Mouse (Mus musculus): ENCODE data around the gene Cyb5r2.

DNA sequence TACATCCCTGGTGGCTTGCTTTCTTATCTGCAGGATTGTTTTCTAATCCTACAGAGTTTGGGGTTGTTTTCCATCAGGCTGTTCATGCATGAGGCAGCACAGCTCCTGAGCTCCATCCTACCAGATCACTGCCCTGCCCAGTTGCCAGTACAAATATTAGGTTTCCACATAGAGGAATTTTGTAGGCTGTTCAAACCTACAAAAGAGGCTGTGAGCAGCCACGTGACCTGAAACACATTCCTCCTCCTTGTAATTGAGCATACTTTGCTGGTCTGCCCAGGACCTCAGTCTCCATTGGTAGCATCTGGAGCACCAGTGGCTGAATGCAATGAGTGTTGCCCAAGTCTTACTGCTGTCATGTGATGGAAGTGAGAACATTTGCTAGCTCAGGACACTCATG is 57.9 kb downstream of the Cyb5r2 start:
- no peak for TF ChIP-seq POLR2A (IDR thresholded peaks at IDR 0.05; ENCODE audit: borderline replicate concordance, control insufficient read depth, low read depth, low read length)
- no peak for TF ChIP-seq CTCF (IDR thresholded peaks at IDR 0.05; ENCODE audit: control insufficient read depth, insufficient read depth, low read length)

All from bone marrow, adult 2 months (tissue).